Mouse (Mus musculus) heart, adult 2 months (tissue): ENCODE data around the gene Gm4924. TPM values are rescaled to one million over a fixed set of nuclear protein-coding genes. Genes with fewer than 3 reads are reported as not detected.

Experiments used
- DNase-seq, 2 experiments: peaks; one replicate each; pipeline ENCODE4 v3.0.0; 2021
- H3K27ac ChIP-seq: fragments of 200-600 bp; 2 replicates; pipeline ENCODE4 v1.8.1; 2022
- H3K27me3 ChIP-seq: fragments of 200-500 bp; 2 replicates; pipeline ENCODE4 v1.6.1; 2012; ENCODE audit warnings: mild to moderate bottlenecking, low read length, inconsistent platforms, mixed read lengths; ENCODE audit not compliant: control insufficient read depth, insufficient read depth
- H3K36me3 ChIP-seq: fragments of 200-500 bp; 2 replicates; pipeline ENCODE4 v1.6.1; 2012; ENCODE audit warnings: low read length, inconsistent platforms; ENCODE audit not compliant: control insufficient read depth, insufficient read depth
- H3K4me1 ChIP-seq: fragments of 200-500 bp; 2 replicates; pipeline ENCODE4 v1.6.1; 2011; ENCODE audit warnings: low read length; ENCODE audit not compliant: control insufficient read depth, insufficient read depth
- H3K4me3 ChIP-seq: fragments of 200-600 bp; 2 replicates; pipeline ENCODE4 v1.8.1; 2022
- H3K79me2 ChIP-seq: fragments of 200-500 bp; replicated peaks from 2 replicates; pipeline ENCODE4 v1.6.1; 2012; ENCODE audit warnings: mild to moderate bottlenecking, inconsistent platforms, low read length, moderate library complexity, mixed read lengths; ENCODE audit not compliant: control insufficient read depth, insufficient read depth
- H3K9ac ChIP-seq: fragments of 200-500 bp; 2 replicates; pipeline ENCODE4 v1.6.1; 2012; ENCODE audit warnings: low read depth, mild to moderate bottlenecking, control low read depth, inconsistent platforms, low read length, mixed read lengths
- CTCF ChIP-seq: fragments of 200-600 bp; IDR thresholded peaks from 2 replicates; pipeline ENCODE4 v1.8.1; 2022; ENCODE audit warnings: antibody characterized with exemption, mild to moderate bottlenecking, moderate library complexity
- EP300 ChIP-seq: fragments of 200-500 bp; IDR thresholded peaks from 2 replicates; pipeline ENCODE4 v1.6.1; 2011; ENCODE audit warnings: low read depth, low read length, control low read depth; ENCODE audit not compliant: insufficient read depth
- POLR2A ChIP-seq: fragments of 200-500 bp; IDR thresholded peaks from 2 replicates; pipeline ENCODE4 v1.6.1; 2011; ENCODE audit warnings: mild to moderate bottlenecking, low read depth, low read length, control low read depth; ENCODE audit not compliant: insufficient read depth
- WGBS: fragments of 180-500 bp; shearing (Covaris S2); methylation state at CpG from one replicate; pipeline ENCODE4 v1.1.7; 2018; 5-methylcytosine and 5-hydroxymethylcytosine counted together
- intact Hi-C: fragments of 180-260 bp; cut with DNase I; formaldehyde crosslinking; loops from one replicate; pipeline ENCODE4 v1.15.1; 2025
- polyA plus RNA-seq: library from polyadenylated mRNA; depleted of rRNA; stranded (reverse); fragments of >200 nt; gene quantifications from 2 replicates; pipeline ENCODE4 v1.2.3, GENCODE M21; 2012; rRNA removed
- total RNA-seq, 2 experiments: library from RNA; stranded (reverse); gene quantifications; 2 replicates each; pipeline ENCODE4 v1.2.3; 2021

Gene Gm4924
- total and polyA plus RNA-seq, 3 experiments, result 0.16 to 2.4 (median 2.1) TPM

DNA sequence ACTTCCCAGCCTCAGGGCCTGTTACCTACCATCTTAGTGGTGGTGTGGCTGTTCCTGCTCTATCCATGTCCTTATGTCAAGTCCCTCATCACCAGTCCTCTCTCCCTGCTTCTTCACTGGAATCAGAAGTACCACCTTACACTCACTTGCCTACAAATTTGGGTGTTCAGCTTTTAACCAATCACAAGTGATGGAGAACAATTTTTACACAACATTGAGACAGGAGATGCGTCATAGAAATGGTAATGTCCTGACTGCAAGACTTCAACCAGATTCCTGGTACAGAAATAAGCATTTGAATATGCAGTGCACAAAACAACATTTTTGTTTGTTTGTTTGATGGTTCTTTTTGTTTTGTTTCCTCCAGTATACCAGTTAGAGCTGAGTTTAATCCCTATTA is 28.9 kb downstream of the Gm4924 start:
- no peak overlapping the region for H3K9ac ChIP-seq
- intact Hi-C loops, result no loop called here
- no peaks in the 10 kb centered on the region for H3K79me2 ChIP-seq
- DNase-seq, result no peak
- no peaks in the 10 kb centered on the region for H3K36me3 ChIP-seq
- no peaks in the 10 kb centered on the region for H3K27me3 ChIP-seq
- no peaks in the 10 kb centered on the region for H3K4me1 ChIP-seq
- H3K27ac ChIP-seq, result no peak overlapping the region
- no peak overlapping the region for H3K4me3 ChIP-seq
- WGBS, result 93% methylated on average over 1 of the region's 1 CpGs
- TF ChIP-seq EP300 (no peak), POLR2A (no peak), CTCF (no peak)

DNA sequence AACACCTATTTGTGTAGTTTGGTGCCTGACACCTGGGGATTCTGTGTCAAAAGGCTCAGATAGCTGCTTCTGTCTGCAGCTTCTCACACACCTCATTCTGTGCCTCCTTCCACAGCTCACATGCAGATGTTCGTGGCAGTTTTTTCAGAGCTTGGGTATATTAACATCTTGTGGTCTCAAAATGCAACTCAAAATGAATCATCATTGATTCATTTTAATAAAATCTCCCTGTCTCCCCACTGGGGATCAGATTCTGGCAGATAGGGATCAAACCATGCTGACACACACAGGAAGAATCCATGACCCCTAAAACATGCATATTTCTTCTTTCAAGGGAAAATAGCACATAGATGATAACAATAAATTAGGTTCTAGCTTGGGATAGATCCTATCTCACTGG is 55.5 kb downstream of the Gm4924 start:
- TF ChIP-seq POLR2A (no peak), EP300 (no peak), CTCF (no peak)
- no peak overlapping the region for H3K9ac ChIP-seq
- no peak for DNase-seq
- H3K27me3 ChIP-seq, result no peaks in the 10 kb centered on the region
- H3K79me2 ChIP-seq, result no peaks in the 10 kb centered on the region
- H3K4me1 ChIP-seq, result no peaks in the 10 kb centered on the region
- H3K27ac ChIP-seq, result no peak overlapping the region
- 73% methylated on average over 1 of the region's 1 CpGs for WGBS
- H3K4me3 ChIP-seq, result no peak overlapping the region
- intact Hi-C loops, result no loop called here
- H3K36me3 ChIP-seq, result no peaks in the 10 kb centered on the region

DNA sequence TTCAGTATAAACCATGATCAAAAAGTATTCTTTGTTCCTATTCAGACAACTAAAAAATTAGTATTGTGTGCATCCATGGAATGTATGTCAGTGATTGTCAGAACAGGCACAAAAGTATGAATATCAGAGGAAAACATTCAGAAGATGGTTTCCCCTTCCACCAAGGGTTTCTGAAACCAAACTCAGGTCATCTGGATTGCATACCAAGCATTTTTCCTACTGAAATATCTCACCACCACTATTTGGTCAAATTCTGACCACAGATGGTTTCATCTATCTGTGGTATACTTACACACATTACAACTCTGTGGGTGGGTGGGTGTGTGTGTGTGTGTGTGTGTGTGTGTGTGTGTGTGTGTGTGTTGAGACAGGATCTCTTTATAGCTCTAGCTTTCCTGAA is 69.6 kb downstream of the Gm4924 start:
- Histone ChIP-seq H3K4me1 (no peaks in the 10 kb centered on the region), H3K27me3 (no peaks in the 10 kb centered on the region), H3K27ac (no peak overlapping the region), H3K79me2 (no peaks in the 10 kb centered on the region), H3K4me3 (no peak overlapping the region), H3K9ac (no peak overlapping the region), H3K36me3 (no peaks in the 10 kb centered on the region)
- no peak for DNase-seq
- intact Hi-C loops, result no loop called here
- no peak for TF ChIP-seq EP300
- no peak for TF ChIP-seq CTCF
- TF ChIP-seq POLR2A, result no peak

Other genes with a start within 250 kb of the Gm4924 start
- gene AU041133, start 226.2 kb upstream of the Gm4924 start, total RNA-seq, result 1 to 10 TPM; 2.1 to 2.3 TPM
- gene AU041133, start 226.2 kb upstream of the Gm4924 start, polyA plus RNA-seq, result 0.37 and 1.2 TPM in 2 replicates
- 1 to 10 TPM; 4.8 to 5.4 TPM for gene Zfp938, start 113.0 kb upstream of the Gm4924 start, total RNA-seq
- 1.6 and 3.0 TPM in 2 replicates for gene Zfp938, start 113.0 kb upstream of the Gm4924 start, polyA plus RNA-seq
- not detected for gene 4932415D10Rik, start 37.7 kb upstream of the Gm4924 start, total RNA-seq
- gene 4932415D10Rik, start 37.7 kb upstream of the Gm4924 start, polyA plus RNA-seq, result not detected in 2 replicates
- not detected for gene Gm1553, start 138.4 kb downstream of the Gm4924 start, total RNA-seq
- not detected in 2 replicates for gene Gm1553, start 138.4 kb downstream of the Gm4924 start, polyA plus RNA-seq